Mouse (Mus musculus) MEL-GATA-1-ER (cell line): ENCODE data around the gene Bmp4.

Experiments used
- DNase-seq: peaks from one replicate; pipeline ENCODE4 v3.0.0-alpha.2; 2012; ENCODE audit warnings: low read depth; ENCODE audit errors: extremely low read depth

The Bmp4 gene

DNA sequence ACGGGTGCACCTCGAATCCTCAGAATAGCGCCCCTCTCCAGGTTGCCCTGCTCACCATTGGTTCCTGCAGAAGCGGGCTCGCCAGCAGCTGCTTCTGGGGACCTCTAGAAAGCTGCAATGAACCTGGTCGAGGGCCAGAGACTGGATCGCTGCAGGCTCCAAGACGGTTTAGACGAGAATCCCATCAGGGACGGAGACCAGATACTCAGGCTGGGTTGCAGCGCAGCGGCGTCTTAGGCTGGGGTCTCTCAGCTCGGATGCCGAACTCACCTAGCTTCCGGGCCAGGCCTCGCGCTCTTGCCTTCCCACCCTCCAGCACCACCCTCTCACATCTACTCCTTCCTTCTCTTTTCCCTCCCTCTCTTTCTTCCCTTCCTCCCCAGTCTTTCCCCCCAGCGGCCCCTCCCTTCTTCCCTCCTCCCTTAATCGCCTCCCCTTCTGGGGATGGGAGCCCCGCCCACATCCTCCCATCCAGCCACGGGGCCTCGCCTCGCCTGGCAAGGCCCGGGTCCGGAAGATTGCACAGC, at the start of gene Bmp4:
Gene Bmp4, minus strand, starts transcription at position 421 of the 527 bp plus-strand sequence.
- no peak for DNase-seq

DNA sequence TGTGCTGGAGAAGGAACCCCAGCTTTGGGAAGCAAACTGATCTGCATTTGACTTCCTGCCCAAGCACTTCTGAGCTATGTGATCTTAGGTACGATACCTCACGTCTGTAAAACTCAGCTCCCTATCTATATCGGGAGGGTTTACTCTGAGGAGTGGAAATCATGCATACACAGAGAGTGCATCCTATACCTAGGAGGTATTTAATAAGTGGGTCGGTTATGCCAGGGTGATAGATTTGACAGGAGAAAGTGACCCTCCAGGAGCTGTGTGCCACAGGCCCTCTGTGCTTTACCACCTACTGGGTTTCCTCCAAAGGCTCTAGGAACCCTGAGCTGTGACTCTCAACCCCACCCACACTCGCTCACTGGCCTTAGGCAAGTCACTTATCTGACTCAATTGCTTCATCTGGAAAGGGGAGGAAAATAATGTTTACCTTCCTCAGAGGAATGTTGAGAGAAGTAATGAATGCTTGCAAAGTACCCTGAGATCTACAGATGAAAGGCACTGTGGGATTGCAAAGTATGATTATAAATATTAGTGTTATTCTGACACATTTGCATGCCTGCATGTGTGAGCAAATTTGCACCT, 49.1 kb upstream of the Bmp4 start:
- no peak for DNase-seq

DNA sequence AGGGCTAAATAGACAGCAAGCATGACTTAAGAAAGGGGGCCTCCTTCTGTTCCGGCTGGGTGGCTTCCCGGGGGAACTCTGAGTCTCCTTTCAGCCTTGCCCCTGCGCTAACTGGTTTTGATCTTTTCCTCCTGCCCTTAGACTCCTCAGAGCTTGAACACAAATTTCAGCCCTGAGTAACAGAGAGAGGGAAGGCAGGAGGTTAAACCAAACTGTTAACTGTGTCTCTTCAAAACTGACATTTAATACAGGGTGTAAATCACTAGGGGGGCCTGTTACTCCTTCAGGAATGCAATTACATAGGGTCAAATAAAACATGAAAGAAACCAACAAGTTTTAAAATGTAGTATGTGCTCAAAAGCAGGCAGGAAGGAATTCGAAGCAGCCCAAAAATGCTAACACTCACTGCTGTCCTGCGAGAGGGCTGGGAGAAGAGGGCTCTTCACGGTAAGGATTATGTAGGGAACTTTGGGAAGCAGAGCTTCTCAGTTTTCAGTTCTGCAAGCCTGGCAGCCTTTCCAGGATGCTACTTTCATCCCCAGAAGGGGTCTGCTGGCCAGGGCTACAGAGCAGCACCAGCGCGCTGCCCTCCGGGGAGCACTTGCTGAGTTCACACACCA, 46.1 kb upstream of the Bmp4 start:
- DNase-seq = no peak

DNA sequence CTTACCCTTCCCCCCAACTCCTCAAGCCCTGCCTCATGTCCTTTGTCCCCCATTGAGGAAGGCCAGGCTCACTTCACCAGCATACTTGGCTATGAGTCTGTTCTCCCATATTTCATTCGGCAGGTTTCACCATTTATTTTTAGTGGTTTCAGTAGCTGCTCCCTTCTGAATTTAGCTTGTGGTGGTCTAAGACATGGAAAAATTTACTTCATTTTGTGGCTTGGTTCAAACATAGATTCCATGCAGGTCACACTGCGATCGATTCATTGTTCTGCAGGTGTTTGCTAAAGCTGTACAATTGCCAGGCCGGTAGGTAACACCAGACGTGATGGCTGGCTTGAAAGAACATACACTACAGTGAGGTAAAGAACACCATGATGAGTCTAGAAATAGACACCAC, 39.8 kb upstream of the Bmp4 start:
- DNase-seq = no peak

DNA sequence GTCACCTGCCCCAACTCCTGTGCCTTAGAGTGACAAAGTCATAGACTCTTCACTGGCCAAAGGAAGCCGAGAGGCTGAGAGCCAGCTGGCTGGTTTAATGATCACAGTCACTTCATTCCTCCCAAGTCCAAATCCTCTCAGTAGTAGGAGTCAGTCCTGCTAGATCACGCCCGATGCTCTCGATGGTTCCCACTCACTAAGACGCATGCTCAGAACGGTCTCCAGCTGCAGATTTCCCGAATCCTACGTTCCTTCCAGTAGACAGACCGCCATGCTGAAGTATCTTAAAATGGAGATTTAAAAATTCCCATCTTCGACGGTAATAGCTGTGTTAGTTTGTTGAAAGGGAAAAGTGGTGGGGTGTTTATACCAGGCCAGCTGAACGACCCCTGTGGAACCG, 36.8 kb upstream of the Bmp4 start:
- no peak for DNase-seq

DNA sequence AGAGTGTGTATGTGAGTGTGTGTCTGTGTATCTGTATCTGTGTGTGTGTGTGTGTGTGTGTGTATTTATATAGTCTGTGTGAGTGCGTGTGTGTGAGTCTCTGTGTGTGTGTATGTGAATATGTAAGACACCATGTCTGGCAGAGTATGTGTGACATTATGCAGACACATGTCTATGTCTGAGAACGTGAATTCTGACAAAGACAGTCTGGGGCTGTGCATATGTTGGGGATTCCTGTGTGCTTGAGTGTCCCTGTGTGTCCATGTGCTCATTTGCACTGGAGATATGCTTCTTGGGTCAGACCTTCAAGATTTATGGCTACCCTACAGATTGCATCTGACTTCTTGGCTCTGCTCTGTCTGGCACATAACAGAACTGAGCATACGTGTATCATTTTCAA, 31.4 kb upstream of the Bmp4 start:
- no peak for DNase-seq

DNA sequence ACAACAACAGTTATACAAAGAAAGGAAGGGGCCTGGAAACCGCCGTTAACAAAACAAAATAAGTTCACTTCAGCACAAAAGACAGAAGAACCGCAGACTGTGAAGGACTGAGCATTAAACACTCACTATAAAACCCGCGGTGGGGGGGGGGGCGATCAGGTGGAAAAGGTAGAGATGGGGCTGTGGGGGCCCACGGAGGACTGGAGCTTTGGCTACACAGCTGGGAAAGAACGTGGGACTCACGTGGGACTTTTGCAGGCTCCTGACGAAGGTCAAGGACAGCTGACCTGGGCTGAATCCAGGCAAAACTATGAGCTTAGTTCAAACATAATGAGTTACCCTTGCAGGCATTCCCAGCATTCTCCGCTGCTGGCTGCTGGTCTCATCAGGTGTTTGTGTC, 28.8 kb upstream of the Bmp4 start:
- no peak for DNase-seq

DNA sequence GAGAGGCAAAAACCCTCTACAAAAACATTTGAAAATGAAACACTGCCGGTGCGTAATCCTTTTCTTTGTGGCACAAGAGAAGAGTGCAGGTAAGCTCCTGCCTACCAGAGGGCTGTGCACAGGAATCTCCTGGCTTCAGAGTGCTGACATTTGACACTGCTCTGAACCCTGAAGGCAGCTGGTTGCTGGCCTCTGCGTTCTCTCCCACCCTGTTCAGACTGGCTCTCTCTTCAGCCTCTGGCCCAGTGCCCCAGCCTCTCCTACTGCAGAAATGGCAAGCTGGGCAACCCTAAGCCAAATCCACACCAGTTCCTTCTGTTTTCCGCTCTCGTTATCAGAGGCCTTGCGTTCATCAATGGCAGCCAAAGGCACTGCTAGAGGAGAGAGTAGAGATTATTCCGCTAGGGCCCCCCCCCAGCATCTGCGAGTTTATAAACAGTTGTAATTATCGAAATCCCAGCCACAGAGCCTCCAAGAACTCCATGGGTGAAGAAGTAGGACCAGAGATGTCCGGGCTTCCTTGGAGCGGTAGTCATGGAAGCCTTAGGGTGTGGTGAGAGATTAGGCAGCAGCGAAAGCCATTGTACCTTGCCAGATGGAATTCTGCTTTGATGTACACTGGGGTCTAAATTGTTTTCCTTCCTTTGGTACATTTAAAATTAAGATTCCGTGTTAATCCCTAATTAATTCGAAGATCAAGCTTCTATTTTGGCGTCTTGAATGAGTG, 28.1 kb upstream of the Bmp4 start:
- no peak for DNase-seq

DNA sequence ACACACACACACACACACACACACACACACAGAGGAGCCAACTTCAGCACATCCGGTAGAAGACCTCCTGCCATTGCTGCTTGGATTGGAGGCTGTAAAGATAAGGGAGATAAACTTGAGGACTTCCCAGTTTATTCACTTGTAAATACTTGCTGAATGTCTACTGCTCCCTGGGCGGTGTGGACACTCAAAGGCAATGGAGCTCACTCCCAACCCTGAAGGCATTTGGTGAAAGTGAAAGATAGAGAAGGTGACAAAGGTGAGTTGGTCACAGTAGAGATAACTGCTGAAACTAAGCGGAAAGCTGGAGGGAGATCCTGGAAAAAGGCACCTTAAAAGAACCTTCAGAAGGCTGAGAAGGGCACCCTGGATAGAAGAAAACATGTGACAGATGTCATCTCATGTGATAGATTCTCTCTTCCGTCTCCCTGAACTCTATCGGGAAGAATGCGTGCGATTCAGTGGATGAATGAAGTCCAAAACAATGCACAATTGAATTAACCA, 22.1 kb upstream of the Bmp4 start:
- DNase-seq = no peak

DNA sequence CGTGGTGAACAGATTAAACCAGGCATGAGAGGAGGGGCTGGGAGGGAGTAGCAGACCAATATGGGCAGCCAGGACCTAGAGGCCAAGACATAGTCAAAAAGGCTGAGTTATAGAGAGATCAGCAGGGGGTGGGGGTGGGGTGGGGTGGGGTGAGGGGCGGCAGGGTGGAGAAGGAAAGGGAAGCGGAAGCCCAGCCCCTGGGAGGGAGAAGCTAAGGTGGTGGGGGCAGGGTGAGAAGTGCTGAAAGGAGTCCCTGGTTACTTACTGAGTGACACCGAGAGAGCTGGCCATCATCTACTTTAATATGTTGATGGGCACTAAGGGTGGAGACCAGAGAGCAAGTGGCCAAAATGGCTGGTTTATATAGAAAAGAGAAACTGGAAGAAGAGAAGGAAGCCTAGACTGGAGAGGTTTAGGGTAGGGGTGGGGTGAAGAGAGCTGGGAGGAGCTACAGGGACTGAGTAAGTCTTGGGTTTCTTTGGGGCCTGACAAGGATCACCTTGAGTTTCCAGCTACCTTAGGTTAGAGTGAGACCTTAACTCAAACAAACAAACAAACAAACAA, 20.2 kb upstream of the Bmp4 start:
- DNase-seq = no peak

DNA sequence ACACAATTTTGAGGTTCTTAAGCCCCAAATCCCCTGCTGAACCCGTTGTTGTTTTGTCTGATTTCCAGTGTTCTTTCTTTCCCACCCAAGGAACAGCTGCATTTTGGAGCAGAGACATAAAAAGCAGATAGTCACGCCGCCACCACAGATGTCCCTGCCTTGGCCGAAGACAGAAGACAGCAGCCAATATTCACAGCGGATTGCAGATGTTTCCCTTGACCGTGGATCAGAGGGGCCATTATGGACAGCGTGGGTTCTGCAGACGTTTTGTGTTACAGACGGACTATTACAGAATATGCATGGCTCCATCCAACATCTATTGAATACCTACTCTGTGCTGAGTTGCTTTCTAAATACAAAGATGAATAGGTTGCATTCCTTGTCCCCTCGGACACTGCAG, 18.5 kb upstream of the Bmp4 start:
- no peak for DNase-seq

DNA sequence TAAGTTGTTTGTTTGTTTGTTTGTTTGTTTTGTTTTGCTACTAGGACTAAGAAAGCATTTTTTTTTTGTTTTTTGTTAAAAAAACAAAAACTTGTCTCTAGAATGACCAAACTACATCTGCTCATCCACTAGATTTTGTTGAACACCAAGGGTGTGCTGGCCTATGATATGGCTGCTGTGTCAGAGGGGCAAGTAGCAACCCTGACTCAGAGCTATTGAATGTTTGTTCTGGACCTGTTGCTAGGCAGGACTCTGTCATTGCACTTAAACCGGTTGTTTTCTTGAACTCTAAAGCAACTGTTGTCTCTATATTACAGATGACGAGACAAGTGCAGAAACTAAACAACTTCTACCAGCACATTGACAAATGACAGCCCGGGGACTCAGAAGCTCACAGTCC, 17.9 kb upstream of the Bmp4 start:
- no peak for DNase-seq

DNA sequence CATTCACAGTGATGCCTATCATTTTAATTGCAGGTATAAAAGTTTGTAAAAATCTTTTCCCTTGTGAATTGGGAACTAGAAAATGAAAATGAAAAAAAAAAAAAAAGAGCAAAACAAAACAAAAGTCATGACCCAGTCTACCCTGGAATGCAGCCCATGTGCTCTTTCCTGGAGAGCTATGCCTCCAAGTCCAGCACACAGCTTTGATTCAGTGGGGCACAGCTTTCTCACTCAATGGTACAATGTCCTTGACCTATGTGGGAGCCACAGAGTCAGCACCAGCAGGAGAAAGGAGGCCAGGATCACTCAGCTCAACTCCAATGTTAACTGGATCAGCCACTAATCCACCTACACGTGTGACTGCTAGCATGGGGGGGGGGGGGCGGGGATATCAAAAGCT, 9.5 kb upstream of the Bmp4 start:
- no peak for DNase-seq

DNA sequence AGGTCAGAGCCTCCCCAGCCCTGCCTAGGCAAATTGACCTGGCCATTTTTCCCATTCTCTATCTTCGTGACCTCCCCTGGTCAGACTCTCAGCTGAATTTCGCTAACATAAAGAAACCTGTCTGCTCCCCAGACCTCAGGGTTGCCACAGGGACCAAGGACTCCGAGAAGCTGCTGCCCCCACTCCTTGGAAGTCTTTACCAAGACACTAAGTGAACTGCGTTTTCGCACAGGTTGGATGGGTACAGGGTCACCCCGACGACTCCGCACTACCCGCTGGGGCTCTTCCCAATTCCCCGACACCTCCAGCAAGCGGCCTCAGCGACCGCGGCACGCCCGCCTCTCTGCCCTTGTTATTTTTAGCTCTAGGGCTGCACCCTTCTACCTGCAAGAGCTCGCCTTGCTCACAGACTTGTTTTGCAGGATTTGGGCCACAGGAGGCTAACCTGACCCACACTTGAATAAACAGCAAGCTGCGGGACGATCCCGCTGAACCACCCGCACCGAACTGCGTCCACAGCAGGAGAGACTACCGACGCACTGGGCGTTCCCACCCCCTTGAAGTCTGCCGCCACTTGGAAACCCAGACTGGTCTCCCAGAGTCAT, 7.7 kb upstream of the Bmp4 start:
- DNase-seq = no peak

DNA sequence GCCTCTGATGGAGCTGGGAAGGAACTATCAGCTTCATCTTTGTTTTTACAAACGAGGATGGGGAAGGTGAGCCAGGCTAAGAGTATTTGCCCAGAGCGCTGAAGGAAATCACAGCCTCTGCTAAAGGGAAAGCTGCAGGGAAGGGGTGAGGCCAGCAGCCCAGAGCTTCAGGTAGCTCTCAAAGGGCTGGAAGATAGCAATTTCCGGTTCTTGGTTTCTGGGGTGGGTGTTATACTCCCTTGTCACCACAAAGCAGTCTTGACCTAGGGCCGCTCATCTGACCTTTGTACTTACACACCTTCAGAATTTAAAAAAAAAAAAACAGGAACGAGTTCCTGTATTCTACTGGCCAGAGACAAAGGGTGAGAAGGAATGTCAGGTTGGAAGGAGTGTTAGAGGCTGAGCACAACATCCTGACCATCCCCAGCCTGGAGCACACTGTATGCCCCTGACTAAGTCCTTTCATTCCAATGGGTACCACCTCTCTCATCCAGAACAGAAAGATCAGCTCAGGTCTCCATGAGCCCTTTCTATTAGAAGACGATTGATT, 1.2 kb upstream of the Bmp4 start:
- no peak for DNase-seq

DNA sequence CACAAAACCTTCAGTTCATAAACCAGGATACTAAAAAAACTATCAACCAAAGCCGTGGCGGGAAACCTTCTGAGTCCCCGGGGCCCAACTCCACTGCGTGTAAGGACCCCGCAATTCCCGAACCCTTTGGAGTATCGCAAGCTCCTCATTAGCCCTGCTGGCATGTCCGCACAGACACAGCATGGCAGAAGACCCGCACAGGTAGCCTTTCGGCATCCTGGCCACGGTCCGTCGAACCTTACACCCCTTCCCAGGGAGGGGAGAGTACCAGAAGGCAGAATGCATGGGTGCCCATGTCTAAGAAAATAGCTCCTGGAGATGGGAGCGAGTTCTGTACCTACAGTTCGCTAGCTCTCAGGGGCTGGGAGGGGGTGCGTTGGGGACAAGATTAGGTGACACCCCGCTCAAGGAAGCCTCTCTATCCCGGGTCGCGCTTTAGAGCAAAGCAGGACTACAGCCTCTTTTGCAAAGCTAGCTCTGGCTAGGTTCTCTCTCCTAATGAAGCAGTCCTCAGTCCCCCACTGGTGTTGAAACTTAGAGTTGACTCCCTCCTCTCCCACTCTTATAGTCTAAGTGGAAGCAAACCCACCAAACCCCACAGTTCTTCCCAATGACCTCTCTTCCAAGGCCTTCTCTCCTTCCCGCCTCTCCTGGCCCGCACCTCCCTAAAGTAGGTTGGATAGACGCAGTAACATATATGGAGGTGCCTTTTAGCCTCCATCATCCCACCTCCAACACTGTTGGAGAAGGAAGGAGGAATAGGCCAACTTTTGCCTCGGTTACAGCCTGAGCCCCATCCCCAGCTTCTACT, 826 bp downstream of the Bmp4 start:
- DNase-seq = no peak

DNA sequence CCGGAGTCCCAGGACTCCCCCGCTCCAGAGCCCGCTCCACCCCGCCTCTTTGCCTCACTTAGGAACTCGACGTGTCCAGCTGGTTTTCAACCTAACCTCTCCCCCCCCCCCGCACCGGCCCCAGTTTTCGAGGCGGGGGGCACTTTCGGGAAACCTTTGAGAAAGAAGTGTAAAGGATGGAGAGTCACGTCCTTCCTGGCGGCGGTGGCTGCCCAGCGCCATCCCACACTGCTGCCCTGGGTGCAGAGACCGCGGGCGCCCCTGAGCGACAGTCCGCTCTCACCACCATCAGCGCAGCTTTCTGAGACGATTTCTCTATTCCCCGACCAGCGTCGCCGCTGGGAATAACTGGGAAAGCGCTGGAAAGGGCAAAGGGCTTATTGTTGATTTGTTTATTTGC, 1.8 kb downstream of the Bmp4 start:
- no peak for DNase-seq

DNA sequence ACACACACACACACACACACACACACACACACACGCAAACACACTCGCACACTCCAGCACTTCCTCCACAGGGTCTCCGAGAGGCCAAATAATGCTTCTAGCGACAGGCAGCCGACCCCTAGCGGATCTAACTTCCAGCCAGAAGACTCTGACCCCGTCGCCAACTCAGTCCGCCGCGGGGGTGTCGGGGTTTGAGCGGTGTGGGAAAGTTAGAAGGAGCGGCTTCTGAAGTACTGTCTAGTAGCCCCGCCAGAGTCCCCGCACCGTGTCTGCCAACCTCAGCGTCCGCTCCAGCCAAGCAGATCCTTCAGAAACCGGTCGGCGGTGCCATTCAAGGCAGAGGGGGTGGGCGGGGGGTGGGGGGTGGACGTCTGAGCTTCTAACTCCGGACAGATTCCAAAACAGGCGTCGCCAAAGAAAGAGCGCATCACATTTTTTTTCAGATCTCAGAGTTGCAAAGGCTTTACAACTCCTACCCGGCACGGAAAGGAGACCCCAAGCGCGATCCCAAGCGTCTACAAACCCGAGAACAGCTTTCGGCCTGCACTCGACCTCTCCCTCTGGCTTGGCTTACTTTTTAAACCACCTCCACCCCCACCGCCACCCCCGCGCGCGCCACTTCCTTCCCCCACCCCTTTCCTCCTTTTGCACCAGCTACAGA, 2.5 kb downstream of the Bmp4 start:
- DNase-seq = no peak

DNA sequence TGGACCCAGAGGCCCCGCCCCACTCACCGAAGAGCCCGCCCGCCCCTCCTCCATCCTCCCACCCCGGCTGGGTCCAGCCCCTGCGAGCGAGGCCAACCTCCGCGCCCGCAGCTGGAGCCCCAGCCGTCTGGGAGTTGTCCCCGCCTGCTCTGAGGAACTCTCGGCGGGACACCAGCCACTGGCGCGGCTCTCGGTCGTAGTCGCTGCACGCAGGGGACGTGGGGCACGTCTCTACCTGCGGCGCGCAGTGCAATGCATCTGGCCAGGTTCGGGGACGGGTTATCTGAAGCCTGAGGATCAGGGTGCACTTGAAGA, 3.2 kb downstream of the Bmp4 start:
- DNase-seq = no peak
